Mouse (Mus musculus): ENCODE results near the gene Gm9964. TPM values are rescaled to one million over a fixed set of nuclear protein-coding genes. Genes with fewer than 3 reads are reported as not detected.

The Gm9964 gene
- polyA plus RNA-seq, 1 experiment from 2014 or later = not detected

- H3K36me3 ChIP-seq (ENCODE audit: control insufficient read depth, insufficient read depth, low read length) = no peaks in the 10 kb centered on the region
- no peak overlapping the region for H3K4me3 ChIP-seq (ENCODE audit: low read depth, low read length)
- H3K9me3 ChIP-seq (ENCODE audit: control insufficient read depth, low read length) = no peaks in the 10 kb centered on the region
- no peak overlapping the region for H3K9ac ChIP-seq (ENCODE audit: low read length)
- WGBS = 16% methylated on average over 4 of the region's 4 CpGs
- H3K4me1 ChIP-seq (replicated peaks; ENCODE audit: control insufficient read depth, insufficient read depth, low read length) = no peaks in the 10 kb centered on the region
- H3K27ac ChIP-seq (ENCODE audit: low read depth) = no peak overlapping the region
- no peaks in the 10 kb centered on the region for H3K27me3 ChIP-seq (replicated peaks; ENCODE audit: control insufficient read depth, insufficient read depth, low read length)
- DNase-seq (ENCODE audit: low spot score) (no peak), ATAC-seq (replicated peaks; ENCODE audit: low FRiP score, low TSS enrichment, low read depth) (no peak)
- no peak overlapping the region for H3K4me2 ChIP-seq (ENCODE audit: low read length)
Observed at GRCm38 (mm10) chr11:79327106-79327505, 30.4 kb upstream of the Gm9964 start.

DNA sequence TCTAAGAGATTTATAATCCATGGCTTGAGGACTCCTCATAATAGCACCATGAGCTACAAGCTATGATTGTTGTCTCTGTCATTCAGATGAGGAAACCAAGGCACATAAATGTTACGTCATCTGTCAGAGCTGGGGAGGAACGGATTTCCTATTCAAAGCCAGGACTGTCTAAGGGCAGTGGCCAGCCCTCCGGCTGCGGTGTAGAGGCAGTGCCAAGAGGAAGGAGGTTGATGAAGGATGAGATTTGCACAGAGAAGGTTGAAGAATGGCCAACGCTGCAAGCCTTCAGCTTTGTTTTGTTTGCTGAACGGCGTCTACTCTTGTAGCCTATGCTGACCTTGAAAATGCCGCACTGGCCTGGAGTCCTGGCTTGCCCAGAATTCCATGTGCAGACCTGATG lies 29.0 kb upstream of the Gm9964 start:
- Histone ChIP-seq H3K9ac (ENCODE audit: low read length) (no peak overlapping the region), H3K36me3 (ENCODE audit: control insufficient read depth, insufficient read depth, low read length) (no peaks in the 10 kb centered on the region), H3K27me3 (replicated peaks; ENCODE audit: control insufficient read depth, insufficient read depth, low read length) (no peaks in the 10 kb centered on the region), H3K4me3 (ENCODE audit: low read depth, low read length) (no peak overlapping the region), H3K9me3 (ENCODE audit: control insufficient read depth, low read length) (no peaks in the 10 kb centered on the region), H3K27ac (ENCODE audit: low read depth) (no peak overlapping the region), H3K4me2 (ENCODE audit: low read length) (no peak overlapping the region), H3K4me1 (replicated peaks; ENCODE audit: control insufficient read depth, insufficient read depth, low read length) (no peaks in the 10 kb centered on the region)
- 86% methylated on average over 8 of the region's 8 CpGs for WGBS
- no peak for ATAC-seq (replicated peaks; ENCODE audit: low FRiP score, low TSS enrichment, low read depth)
- no peak for DNase-seq (ENCODE audit: low spot score)

- ATAC-seq (replicated peaks; ENCODE audit: low FRiP score, low TSS enrichment, low read depth) = no peak
Observed at GRCm38 (mm10) chr11:79323985-79324685, 27.4 kb upstream of the Gm9964 start.

DNA sequence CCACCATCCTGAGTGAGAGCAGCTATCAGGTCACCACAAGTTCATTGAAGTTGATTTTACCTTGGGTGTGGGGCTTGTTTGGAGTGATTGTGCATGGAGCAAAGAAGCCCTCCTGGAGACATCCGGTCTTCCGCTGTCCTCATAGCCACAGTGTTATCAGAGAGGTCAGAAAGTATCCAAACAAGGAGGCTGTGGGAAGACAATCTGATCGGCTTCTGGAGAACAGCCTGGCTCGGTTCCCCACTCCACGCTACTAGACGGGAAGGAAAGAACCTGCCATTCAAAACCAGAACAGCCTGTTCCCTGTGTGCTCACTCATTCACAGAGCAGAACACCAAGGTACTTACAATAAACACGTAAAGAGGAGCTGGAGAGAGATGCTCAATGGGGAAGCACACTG lies 23.1 kb upstream of the Gm9964 start:
- Histone ChIP-seq H3K27me3 (replicated peaks; ENCODE audit: control insufficient read depth, insufficient read depth, low read length) (no peaks in the 10 kb centered on the region), H3K27ac (ENCODE audit: low read depth) (no peak overlapping the region), H3K4me2 (ENCODE audit: low read length) (no peak overlapping the region), H3K9ac (ENCODE audit: low read length) (no peak overlapping the region), H3K4me3 (ENCODE audit: low read depth, low read length) (no peak overlapping the region), H3K36me3 (ENCODE audit: control insufficient read depth, insufficient read depth, low read length) (no peaks in the 10 kb centered on the region), H3K4me1 (replicated peaks; ENCODE audit: control insufficient read depth, insufficient read depth, low read length) (no peaks in the 10 kb centered on the region), H3K9me3 (ENCODE audit: control insufficient read depth, low read length) (no peaks in the 10 kb centered on the region)
- ATAC-seq (replicated peaks; ENCODE audit: low FRiP score, low TSS enrichment, low read depth) (no peak), DNase-seq (ENCODE audit: low spot score) (no peak)
- 59% methylated on average over 7 of the region's 7 CpGs for WGBS

More at GRCm38 (mm10) chr11:79323985-79324685, 27.4 kb upstream of the Gm9964 start:
- DNase-seq (ENCODE audit: low spot score) = no peak
- Histone ChIP-seq H3K36me3 (ENCODE audit: control insufficient read depth, insufficient read depth, low read length) (no peaks in the 10 kb centered on the region), H3K4me2 (ENCODE audit: low read length) (no peak overlapping the region), H3K9ac (ENCODE audit: low read length) (no peak overlapping the region), H3K27me3 (replicated peaks; ENCODE audit: control insufficient read depth, insufficient read depth, low read length) (no peaks in the 10 kb centered on the region), H3K27ac (ENCODE audit: low read depth) (no peak overlapping the region; the same call in 1 of the 2 replicates), H3K4me1 (replicated peaks; ENCODE audit: control insufficient read depth, insufficient read depth, low read length) (no peaks in the 10 kb centered on the region), H3K4me3 (ENCODE audit: low read depth, low read length) (no peak overlapping the region), H3K9me3 (ENCODE audit: control insufficient read depth, low read length) (no peaks in the 10 kb centered on the region)
- 57% methylated on average over 12 of the region's 12 CpGs for WGBS

- H3K4me3 ChIP-seq (ENCODE audit: low read depth, low read length) = no peak overlapping the region
- WGBS = 85% methylated on average over 8 of the region's 8 CpGs
- ATAC-seq (replicated peaks; ENCODE audit: low FRiP score, low TSS enrichment, low read depth) = no peak
- H3K36me3 ChIP-seq (ENCODE audit: control insufficient read depth, insufficient read depth, low read length) = no peaks in the 10 kb centered on the region
- no peak overlapping the region for H3K9ac ChIP-seq (ENCODE audit: low read length)
- no peaks in the 10 kb centered on the region for H3K4me1 ChIP-seq (replicated peaks; ENCODE audit: control insufficient read depth, insufficient read depth, low read length)
- H3K4me2 ChIP-seq (ENCODE audit: low read length) = no peak overlapping the region
- H3K27ac ChIP-seq (ENCODE audit: low read depth) = no peak overlapping the region
- H3K27me3 ChIP-seq (replicated peaks; ENCODE audit: control insufficient read depth, insufficient read depth, low read length) = no peaks in the 10 kb centered on the region
- H3K9me3 ChIP-seq (ENCODE audit: control insufficient read depth, low read length) = no peaks in the 10 kb centered on the region
- no peak for DNase-seq (ENCODE audit: low spot score)
Observed at GRCm38 (mm10) chr11:79316807-79317345, 20.2 kb upstream of the Gm9964 start.

DNA sequence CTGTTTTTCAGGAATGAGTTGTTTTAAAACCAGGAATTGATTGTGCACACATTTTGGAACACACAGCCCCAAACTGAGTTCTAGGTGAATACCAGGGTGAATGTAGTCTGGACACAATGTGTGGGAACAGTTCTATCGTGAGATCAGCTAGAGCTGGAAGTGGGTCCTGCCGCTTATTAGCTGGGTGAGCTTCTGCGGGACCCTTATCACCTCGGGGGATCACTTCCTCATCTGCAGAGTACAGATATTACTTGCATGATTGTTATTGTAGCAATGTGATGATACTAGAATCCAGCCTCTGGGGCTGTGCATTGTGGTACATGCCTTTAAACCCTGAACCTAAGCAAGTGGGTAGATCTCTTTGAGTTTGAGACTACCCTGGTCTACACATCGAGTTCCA lies 13.8 kb upstream of the Gm9964 start:
- H3K9me3 ChIP-seq (ENCODE audit: control insufficient read depth, low read length) = no peaks in the 10 kb centered on the region
- H3K27me3 ChIP-seq (replicated peaks; ENCODE audit: control insufficient read depth, insufficient read depth, low read length) = no peaks in the 10 kb centered on the region
- ATAC-seq (replicated peaks; ENCODE audit: low FRiP score, low TSS enrichment, low read depth) = no peak
- no peak for DNase-seq (ENCODE audit: low spot score)
- H3K4me1 ChIP-seq (replicated peaks; ENCODE audit: control insufficient read depth, insufficient read depth, low read length) = peaks cover 12% of the 10 kb centered on the region
- WGBS = 87% methylated on average over 5 of the region's 5 CpGs
- no peaks in the 10 kb centered on the region for H3K36me3 ChIP-seq (ENCODE audit: control insufficient read depth, insufficient read depth, low read length)
- H3K27ac ChIP-seq (ENCODE audit: low read depth) = no peak overlapping the region
- no peak overlapping the region for H3K9ac ChIP-seq (ENCODE audit: low read length)
- H3K4me2 ChIP-seq (ENCODE audit: low read length) = no peak overlapping the region
- H3K4me3 ChIP-seq (ENCODE audit: low read depth, low read length) = no peak overlapping the region

GRCm38 (mm10) chr11:79307560-79308200 lies 11.0 kb upstream of the Gm9964 start:
- Histone ChIP-seq H3K4me1 (replicated peaks; ENCODE audit: control insufficient read depth, insufficient read depth, low read length) (peaks cover 12% of the 10 kb centered on the region), H3K9ac (ENCODE audit: low read length) (no peak overlapping the region), H3K27me3 (replicated peaks; ENCODE audit: control insufficient read depth, insufficient read depth, low read length) (no peaks in the 10 kb centered on the region), H3K36me3 (ENCODE audit: control insufficient read depth, insufficient read depth, low read length) (no peaks in the 10 kb centered on the region), H3K4me3 (ENCODE audit: low read depth, low read length) (no peak overlapping the region), H3K9me3 (ENCODE audit: control insufficient read depth, low read length) (no peaks in the 10 kb centered on the region), H3K27ac (ENCODE audit: low read depth) (peak overlapping the region; percentile 78; the same call in 1 of the 2 replicates), H3K4me2 (ENCODE audit: low read length) (no peak overlapping the region)
- DNase-seq (ENCODE audit: low spot score) = no peak
- no peak for ATAC-seq (replicated peaks; ENCODE audit: low FRiP score, low TSS enrichment, low read depth)
- WGBS = 61% methylated on average over 9 of the region's 9 CpGs

GRCm38 (mm10) chr11:79306996-79307395 lies 10.3 kb upstream of the Gm9964 start:
- 28% methylated on average over 10 of the region's 10 CpGs for WGBS

More at GRCm38 (mm10) chr11:79306996-79307395, 10.3 kb upstream of the Gm9964 start:
- DNase-seq (ENCODE audit: low spot score) (peak; percentile 67), ATAC-seq (replicated peaks; ENCODE audit: low FRiP score, low TSS enrichment, low read depth) (no peak; the same call in 1 of the 2 replicates)
- Histone ChIP-seq H3K9me3 (ENCODE audit: control insufficient read depth, low read length) (no peaks in the 10 kb centered on the region), H3K36me3 (ENCODE audit: control insufficient read depth, insufficient read depth, low read length) (no peaks in the 10 kb centered on the region), H3K4me1 (replicated peaks; ENCODE audit: control insufficient read depth, insufficient read depth, low read length) (peaks cover 12% of the 10 kb centered on the region), H3K27me3 (replicated peaks; ENCODE audit: control insufficient read depth, insufficient read depth, low read length) (no peaks in the 10 kb centered on the region), H3K9ac (ENCODE audit: low read length) (peak overlapping the region; percentile 8; the same call in 1 of the 2 replicates), H3K27ac (ENCODE audit: low read depth) (peak overlapping the region; percentile 78), H3K4me2 (ENCODE audit: low read length) (0 out of 2 replicates have a peak overlapping the region, but pooled peaks have one; percentile 5), H3K4me3 (ENCODE audit: low read depth, low read length) (no peak overlapping the region)
